Mouse (Mus musculus): ENCODE data around the gene Bcr.

Bcr gene

GRCm38 (mm10) chr10:75233489-75233888, 173.1 kb downstream of the Bcr start:
- DNase-seq (ENCODE audit: low read depth, low spot score), result no peak
